Mouse (Mus musculus) right cerebral cortex, postnatal 4 days (tissue): ENCODE measurements at regions not wholly inside any gene's neighbourhood (a gene's known extent, or its start where the extent isn't known, plus 50 kb on each side); places are given as distances from the start of the nearest gene placed in this dataset.

Experiments
- DNase-seq: peaks from one replicate; pipeline ENCODE4 v3.0.0-alpha.2; 2022

DNA sequence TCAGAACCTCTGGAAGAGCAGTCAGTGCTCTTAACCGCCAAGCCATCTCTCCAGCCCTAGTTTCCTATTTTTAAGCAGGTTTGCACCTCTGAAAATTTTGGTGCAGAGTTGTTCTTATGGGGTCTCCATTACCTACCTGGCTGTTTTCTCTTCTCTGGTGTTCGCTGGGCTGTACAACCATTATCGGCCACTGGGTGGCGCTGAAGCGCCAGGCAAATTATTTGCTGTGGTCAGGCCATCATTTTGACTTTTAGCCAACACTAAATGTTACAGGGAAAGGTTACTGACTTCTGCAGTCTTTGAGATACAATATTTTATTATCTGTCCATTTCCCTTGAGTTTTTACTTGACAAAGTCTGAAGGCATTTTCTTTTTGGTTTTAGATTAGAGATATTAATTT, 74.8 kb upstream of the Fam241a start:
- peak; percentile 60 for DNase-seq

- DNase-seq = no peak
Measured at GRCm38 (mm10) chr3:127967170-127967569, 71.0 kb upstream of the Fam241a start.

- DNase-seq = no peak
Measured at GRCm38 (mm10) chr3:127966214-127966613, 70.1 kb upstream of the Fam241a start.

GRCm38 (mm10) chr3:127958919-127959684, 63.0 kb upstream of the Fam241a start:
- DNase-seq = no peak

GRCm38 (mm10) chr3:127954856-127955255, 58.7 kb upstream of the Fam241a start:
- DNase-seq = no peak

GRCm38 (mm10) chr3:127953610-127954009, 57.5 kb upstream of the Fam241a start:
- DNase-seq = no peak

DNA sequence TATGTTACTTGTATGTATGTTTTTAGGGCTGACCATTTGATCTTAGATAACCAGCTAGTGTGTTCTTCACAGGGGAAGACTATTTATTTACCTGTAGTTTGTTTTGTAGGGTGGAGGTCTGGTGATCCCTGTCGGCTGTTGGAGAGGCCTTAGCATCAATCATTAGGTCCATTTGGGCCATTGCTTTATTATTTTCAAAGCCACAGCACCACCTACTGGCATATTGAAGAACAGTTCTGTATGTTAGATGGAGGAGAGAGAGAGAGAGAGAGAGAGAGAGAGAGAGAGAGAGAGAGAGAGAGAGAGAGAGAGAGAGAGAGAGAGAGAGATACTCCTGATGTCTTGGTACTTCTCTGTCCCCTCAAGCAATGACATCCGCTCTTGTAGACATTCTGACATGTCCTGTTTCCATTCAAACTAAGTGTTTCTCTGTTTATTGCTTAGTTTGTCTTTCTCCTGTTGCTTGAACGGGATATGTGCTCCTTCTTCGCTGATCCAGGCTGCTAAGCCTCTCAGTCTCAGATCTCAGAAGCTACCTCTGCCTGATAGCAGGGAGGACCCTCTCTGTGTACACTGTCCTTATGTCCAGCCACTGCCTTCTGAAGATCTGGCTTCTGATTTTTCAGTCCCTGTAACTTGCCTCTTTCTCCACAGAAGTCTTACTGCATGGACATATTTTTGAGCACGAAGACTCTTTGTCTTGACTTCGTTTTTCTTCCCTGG, 52.9 kb upstream of the Fam241a start:
- no peak for DNase-seq

- DNase-seq = no peak
Measured at GRCm38 (mm10) chr3:127948326-127948725, 52.2 kb upstream of the Fam241a start.
